Mouse (Mus musculus): Measurements from ENCODE around the gene Lrrc4b. TPM values are rescaled to one million over a fixed set of nuclear protein-coding genes. Genes with fewer than 3 reads are reported as not detected.

The Lrrc4b gene
- total RNA-seq, 1 experiment from 2014 or later = not detected

DNA sequence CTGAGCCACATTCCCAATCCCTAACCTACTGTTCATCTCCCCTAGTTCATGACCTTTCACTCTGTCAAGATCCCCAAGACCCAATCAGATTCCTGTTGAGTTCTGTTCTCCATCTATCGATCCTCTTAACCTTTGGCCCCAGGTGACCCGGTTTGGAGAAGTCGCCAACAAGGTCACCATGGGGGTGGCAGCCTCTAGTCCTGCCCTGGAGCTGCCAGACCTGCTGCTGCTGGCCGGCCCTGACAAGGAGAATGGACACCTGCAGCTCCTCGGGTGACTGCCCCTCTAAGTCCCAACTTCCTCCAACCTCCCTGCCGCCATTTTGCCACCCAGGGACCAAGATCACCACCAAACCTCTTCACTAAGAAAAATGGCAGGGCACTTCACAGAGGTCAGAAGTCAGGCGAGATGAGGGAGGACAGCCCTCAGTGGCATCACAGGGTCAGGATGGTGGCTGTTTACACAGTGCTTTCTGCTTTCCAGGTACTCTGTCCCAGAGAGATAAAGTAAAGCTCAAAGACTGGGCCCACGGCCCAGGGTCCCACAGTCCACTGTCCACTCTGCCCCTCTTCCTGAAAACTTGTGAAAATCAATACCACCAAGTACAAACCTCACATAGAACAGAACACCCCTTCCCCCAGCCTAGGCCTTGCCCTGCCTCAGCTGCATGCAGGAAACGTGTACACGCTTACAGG is 68.7 kb downstream of the Lrrc4b start:
- no peak for ATAC-seq (replicated peaks; ENCODE audit: insufficient number of reproducible peaks, low FRiP score, low TSS enrichment, poor library complexity, severe bottlenecking)

DNA sequence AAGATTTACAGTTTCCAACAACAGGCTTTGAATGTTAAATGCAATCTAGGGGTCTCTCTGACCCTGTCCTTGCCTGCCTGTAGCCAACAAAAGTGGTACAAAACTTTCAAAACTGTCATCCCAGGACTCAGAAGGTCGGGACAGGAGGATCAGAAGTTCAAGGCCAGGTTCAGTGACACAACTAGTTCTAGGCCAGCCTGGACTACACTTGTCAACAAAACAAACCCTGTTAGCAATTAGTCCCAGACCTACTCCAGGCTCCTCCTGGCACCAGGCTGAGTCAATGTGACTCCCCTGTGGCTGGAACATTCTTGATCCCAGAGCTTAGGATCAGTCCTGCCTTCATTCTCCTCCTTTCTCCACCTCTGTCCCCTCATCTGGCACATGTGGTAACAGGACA is 70.1 kb downstream of the Lrrc4b start:
- ATAC-seq (replicated peaks; ENCODE audit: insufficient number of reproducible peaks, low FRiP score, low TSS enrichment, poor library complexity, severe bottlenecking) = no peak

DNA sequence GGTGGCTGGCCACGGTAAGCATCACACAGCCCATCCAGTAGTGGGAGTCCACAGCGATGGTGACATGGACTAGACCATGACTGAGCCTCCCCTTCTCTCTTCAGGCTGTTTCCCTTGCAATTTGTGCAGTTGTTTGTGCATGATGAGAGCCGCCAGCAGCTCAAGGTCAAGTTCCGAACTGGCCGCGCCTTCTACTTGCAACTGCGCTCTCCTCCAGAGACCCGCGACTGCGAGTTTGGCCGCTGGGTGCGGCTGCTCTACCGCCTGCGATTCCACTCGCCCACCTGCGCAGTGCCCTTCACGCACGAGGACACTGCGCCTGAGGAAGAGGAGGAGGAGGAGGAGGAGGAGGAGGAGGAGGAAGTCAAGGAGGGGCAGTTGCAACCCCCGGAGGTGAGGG is 71.2 kb downstream of the Lrrc4b start:
- ATAC-seq (replicated peaks; ENCODE audit: insufficient number of reproducible peaks, low FRiP score, low TSS enrichment, poor library complexity, severe bottlenecking) = no peak

DNA sequence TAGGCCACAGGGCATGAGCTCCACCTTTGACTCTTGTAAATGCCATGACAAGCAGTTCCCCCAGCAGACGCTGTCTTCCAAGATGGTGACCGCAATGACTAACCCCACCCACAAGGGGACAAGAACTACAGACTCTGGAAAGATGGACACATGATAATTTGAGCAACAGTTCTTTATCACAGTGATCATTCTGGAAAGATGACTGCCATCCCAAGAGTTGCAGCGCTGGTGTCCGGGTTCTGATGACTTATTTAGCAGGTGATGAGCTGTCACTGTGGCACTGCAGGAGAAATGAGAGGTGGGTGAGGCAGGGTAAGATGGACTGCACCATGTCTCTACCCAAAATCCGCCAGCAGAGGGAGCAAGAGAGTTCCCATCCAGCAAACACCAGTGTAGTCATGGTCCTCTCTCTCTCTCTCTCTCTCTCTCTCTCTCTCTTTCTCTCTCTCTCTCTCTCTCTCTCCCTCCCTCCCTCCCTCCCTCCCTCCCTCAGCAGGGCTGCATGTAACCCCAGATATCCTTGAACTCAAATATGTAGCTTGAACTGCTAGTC is 72.8 kb downstream of the Lrrc4b start:
- ATAC-seq (replicated peaks; ENCODE audit: insufficient number of reproducible peaks, low FRiP score, low TSS enrichment, poor library complexity, severe bottlenecking) = peak; percentile 48; the same call in 1 of the 2 replicates

DNA sequence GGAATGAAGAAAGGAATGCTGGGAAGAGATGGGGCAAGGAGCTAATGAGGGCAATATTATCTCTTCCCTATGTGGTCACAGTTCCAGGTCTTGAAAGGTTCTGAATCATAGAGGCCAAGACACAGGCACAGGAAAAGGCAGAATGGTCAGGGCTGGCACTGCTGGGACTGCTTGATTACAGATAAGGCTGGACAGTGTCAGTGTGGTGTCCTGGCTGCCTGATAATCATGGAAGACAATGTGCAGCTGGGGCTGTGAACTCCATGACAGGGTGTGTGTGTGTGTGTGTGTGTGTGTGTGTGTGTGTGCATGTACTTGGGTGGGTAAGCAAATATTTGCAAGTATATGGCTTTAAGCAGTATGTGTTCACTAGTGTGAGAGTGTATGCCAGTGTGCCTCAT is 78.7 kb downstream of the Lrrc4b start:
- no peak for ATAC-seq (replicated peaks; ENCODE audit: insufficient number of reproducible peaks, low FRiP score, low TSS enrichment, poor library complexity, severe bottlenecking)

Other genes with a start within 250 kb of the Lrrc4b start
- not detected in 3 replicates for gene Klk1b24, start 240.8 kb upstream of the Lrrc4b start, total RNA-seq (2017)
- gene Klk1b3, start 230.8 kb upstream of the Lrrc4b start, total RNA-seq (2017) = not detected in 3 replicates
- gene Klk1b4, start 221.6 kb upstream of the Lrrc4b start, total RNA-seq (2017) = not detected in 3 replicates
- gene Klk1b5, start 213.1 kb upstream of the Lrrc4b start, total RNA-seq (2017) = not detected in 3 replicates
- not detected in 3 replicates for gene Klk1, start 203.7 kb upstream of the Lrrc4b start, total RNA-seq (2017)
- gene Gm36864, start 192.8 kb upstream of the Lrrc4b start, total RNA-seq (2017) = not detected in 3 replicates
- gene 1700028J19Rik, start 182.3 kb upstream of the Lrrc4b start, total RNA-seq (2017) = 0.49 to 0.53 TPM in 2 of 3 replicates, not detected in the other
- gene 2410002F23Rik, start 182.3 kb upstream of the Lrrc4b start, total RNA-seq (2017) = 28.3 to 44.7 TPM (median 44.0 TPM) in 3 replicates
- not detected in 3 replicates for gene Acp4, start 171.6 kb upstream of the Lrrc4b start, total RNA-seq (2017)
- gene Gm15517, start 167.6 kb upstream of the Lrrc4b start, total RNA-seq (2017) = not detected in 3 replicates
- 0.49 to 1.6 TPM (median 0.85 TPM) in 3 replicates for gene Clec11a, start 122.1 kb upstream of the Lrrc4b start, total RNA-seq (2017)
- 0.19 to 1.2 TPM in 2 of 3 replicates, not detected in the other for gene Shank1, start 118.8 kb upstream of the Lrrc4b start, total RNA-seq (2017)
- not detected in 3 replicates for gene Syt3, start 44.9 kb upstream of the Lrrc4b start, total RNA-seq (2017)
- 3.5 TPM in 1 of 3 replicates, not detected in the others for gene 1700008O03Rik, start 43.2 kb upstream of the Lrrc4b start, total RNA-seq (2017)
- not detected in 3 replicates for gene Aspdh, start 36.4 kb downstream of the Lrrc4b start, total RNA-seq (2017)
- 12.9 to 40.9 TPM (median 17.1 TPM) in 3 replicates for gene Josd2, start 39.0 kb downstream of the Lrrc4b start, total RNA-seq (2017)
- gene Emc10, start 67.5 kb downstream of the Lrrc4b start, total RNA-seq (2017) = 21.7 to 29.0 TPM (median 23.3 TPM) in 3 replicates
- 2.0 TPM in 1 of 3 replicates, not detected in the others for gene Fam71e1, start 67.6 kb downstream of the Lrrc4b start, total RNA-seq (2017)
- 10.7 TPM in 1 of 3 replicates, not detected in the others for gene Mybpc2, start 95.6 kb downstream of the Lrrc4b start, total RNA-seq (2017)
- 11.0 to 17.1 TPM (median 14.5 TPM) in 3 replicates for gene Spib, start 103.1 kb downstream of the Lrrc4b start, total RNA-seq (2017)
- gene Pold1, start 119.8 kb downstream of the Lrrc4b start, total RNA-seq (2017) = 16.1 to 42.8 TPM (median 23.8 TPM) in 3 replicates
- gene Nr1h2, start 124.9 kb downstream of the Lrrc4b start, total RNA-seq (2017) = 140 to 243 TPM (median 153 TPM) in 3 replicates
- gene Napsa, start 143.4 kb downstream of the Lrrc4b start, total RNA-seq (2017) = 162 to 248 TPM (median 207 TPM) in 3 replicates
- gene Kcnc3, start 161.6 kb downstream of the Lrrc4b start, total RNA-seq (2017) = 0.19 to 0.43 TPM (median 0.38 TPM) in 3 replicates
- gene Myh14, start 241.8 kb downstream of the Lrrc4b start, total RNA-seq (2017) = not detected in 3 replicates